Mouse (Mus musculus) adrenal gland, adult 2 months (tissue): Measurements from ENCODE around the gene Hmgcs1. TPM values are rescaled to one million over a fixed set of nuclear protein-coding genes. Genes with fewer than 3 reads are reported as not detected.
"Not testable (repeated sequence)": the region's sequence is repeated elsewhere in the genome, so short reads cannot be mapped to it uniquely, and the experiment has no call there.

Experiments used
- DNase-seq: peaks from one replicate; pipeline ENCODE4 v3.0.0; 2021
- polyA plus RNA-seq: library from polyadenylated mRNA; depleted of rRNA; stranded (reverse); fragments of >200 nt; gene quantifications from 2 replicates; pipeline ENCODE4 v1.2.3, GENCODE M21; 2012
- total RNA-seq, 2 experiments: library from RNA; stranded (reverse); gene quantifications; 2 replicates each; pipeline ENCODE4 v1.2.3; 2021

The Hmgcs1 gene
- total and polyA plus RNA-seq, 3 experiments = 46.2 to 624 (median 155) TPM

- no peak for DNase-seq
Observed at GRCm38 (mm10) chr13:119704280-119704679, 14.1 kb downstream of the Hmgcs1 start.

GRCm38 (mm10) chr13:119706278-119706880 is 16.2 kb downstream of the Hmgcs1 start:
- not testable (repeated sequence) for DNase-seq

DNA sequence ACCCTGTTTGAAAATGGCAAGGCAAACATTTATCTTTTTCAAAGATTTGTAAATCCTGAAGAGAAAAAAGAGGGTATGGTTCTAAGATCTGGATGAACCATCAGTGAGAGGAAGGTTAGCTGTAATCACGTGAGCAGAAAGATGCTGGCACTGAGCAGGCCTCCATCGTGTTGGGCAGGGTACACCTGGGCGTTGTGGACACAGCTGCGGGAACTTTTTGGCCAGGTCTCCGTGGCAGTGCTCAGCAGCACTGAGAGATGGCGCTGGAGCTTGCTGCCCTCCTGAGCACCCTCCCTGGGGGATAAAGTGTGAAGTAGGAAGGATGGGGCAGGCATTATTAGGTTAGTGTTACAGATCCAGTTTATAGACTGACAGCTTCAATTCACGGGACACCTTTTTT is 16.8 kb downstream of the Hmgcs1 start:
- no peak for DNase-seq

GRCm38 (mm10) chr13:119707906-119708305 is 17.7 kb downstream of the Hmgcs1 start:
- DNase-seq = no peak

GRCm38 (mm10) chr13:119708941-119709340 is 18.8 kb downstream of the Hmgcs1 start:
- peak; percentile 43 for DNase-seq

DNA sequence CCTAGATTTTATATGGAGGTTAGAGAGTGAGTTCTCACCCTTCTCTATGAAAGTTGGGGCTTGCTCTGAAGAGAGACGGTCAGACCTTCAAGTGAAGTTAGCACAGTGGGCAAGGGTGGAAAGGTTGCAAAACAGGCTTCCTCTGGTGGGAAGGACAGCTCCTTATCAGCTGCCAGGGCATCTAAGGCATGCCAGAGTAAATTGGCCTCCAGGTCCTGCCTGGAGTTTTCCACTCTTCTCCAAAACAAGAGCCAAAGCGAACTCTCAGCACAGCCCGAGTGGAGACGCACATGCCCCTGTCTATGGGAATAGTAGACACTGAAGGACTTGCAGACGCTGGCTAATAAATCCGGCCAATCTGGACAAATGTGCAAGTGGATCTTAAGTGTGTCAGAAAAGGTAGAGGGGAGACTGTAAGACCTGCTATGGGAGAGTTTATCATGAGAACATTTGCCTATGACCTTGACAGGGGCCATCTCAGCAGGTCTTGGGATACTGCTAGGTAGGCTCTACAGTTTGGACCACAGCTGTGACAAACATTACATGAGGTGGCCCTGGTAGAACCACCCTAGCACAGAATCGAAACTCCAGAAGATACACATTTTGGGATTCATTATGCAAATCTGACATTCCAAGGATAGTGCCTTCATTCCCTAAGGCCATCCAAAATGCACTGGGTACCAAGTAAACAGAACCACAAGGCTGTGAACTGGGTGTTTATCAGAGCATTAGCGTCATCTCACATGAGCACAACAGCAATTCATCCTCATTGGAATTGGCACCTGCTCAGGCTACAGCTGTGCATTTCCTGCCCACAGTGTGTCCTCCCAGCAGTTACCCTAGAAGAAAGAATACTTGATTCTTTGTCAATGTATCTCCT is 19.4 kb downstream of the Hmgcs1 start:
- DNase-seq = peak; percentile 57

DNA sequence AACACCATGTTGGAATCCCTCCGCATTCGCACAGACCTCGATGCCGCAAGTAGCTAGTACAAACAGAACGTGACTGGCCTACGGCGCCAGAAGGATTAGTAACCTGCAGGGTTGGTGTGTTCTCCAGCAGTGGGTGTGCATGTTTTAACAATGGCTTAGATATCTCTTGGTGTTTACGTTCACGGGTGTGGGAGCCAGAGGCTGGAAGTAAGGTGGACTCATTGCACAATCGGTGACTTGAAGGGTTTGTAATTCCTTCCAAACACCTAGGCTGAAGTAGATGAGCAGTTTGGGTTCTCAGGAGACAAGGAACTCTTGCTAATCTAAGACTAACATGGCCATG is 20.1 kb downstream of the Hmgcs1 start:
- no peak for DNase-seq

DNA sequence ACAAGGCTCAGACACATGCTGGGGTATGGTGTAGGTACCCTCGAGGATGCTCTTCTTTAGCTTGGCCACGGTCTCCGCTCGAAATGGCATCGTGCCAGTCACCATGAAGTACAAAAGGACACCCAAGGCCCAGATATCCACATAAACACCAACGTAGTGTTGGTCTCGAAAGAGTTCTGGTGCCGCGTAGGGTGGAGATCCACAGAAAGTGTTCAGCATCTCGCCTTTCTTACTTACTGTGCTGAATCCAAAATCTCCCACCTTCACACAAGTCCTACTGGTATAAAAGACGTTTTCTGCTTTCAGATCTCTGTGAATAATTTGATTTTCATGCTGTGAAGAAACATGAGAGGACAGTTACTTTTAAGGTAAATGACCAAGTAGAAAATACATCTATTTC is 22.3 kb downstream of the Hmgcs1 start:
- DNase-seq = no peak

GRCm38 (mm10) chr13:119713107-119713787 is 23.1 kb downstream of the Hmgcs1 start:
- DNase-seq = no peak

GRCm38 (mm10) chr13:119713821-119714220 is 23.6 kb downstream of the Hmgcs1 start:
- no peak for DNase-seq

DNA sequence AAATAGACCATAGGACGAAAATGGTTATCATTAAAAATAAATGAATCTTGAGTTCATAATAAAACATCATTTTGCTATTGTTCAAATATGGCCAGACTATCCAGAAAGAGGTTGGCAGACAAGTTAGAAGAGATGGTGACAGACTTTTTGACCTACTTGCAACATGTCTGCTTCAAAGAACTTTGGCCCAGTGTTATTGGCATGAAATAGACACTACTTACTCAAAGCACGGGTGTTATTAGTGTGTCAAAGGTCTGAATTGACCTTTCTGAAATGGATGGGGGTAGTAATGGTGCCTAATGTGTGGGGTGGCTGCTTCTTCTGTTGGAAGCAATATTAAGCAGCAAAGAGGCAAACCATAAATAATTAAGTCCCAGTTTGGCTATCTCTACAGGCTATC is 25.9 kb downstream of the Hmgcs1 start:
- DNase-seq = no peak

DNA sequence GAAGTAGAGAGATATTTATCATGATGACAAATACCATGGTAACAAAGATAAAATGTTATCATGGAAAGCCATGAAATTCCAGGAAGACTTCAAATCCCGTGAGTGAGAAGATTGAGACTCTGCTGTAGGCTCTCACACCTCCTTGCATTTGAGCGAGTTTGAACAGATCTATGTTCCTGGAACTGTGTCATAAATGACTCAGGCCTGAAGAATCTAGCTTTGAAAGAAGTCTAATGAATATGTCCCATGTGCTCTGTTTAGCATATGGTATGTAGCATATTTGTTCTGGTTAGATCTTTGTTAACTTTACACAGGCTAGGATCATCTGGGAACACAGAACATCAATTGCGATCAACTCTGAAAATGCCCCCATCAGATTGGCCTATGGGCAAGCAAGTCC is 32.3 kb downstream of the Hmgcs1 start:
- no peak for DNase-seq

DNA sequence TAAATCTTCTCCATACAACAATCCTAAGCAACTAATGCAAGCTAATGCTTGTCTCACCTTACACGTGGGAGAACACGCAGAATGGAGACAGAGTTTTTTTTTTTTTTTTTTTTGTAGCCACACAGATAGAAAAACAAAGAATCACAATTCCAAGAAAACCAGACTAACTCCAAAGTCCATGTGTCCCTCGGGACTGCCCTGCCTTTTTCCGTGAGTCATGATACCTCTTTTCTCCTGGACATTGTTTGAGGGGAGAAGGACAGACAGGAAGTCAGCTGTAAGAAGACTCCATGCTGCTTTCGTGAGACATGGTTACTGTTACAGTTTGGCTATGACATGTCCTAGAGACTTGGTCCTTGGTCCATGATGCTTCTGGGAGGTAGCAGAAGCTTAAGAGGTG is 33.2 kb downstream of the Hmgcs1 start:
- no peak for DNase-seq

DNA sequence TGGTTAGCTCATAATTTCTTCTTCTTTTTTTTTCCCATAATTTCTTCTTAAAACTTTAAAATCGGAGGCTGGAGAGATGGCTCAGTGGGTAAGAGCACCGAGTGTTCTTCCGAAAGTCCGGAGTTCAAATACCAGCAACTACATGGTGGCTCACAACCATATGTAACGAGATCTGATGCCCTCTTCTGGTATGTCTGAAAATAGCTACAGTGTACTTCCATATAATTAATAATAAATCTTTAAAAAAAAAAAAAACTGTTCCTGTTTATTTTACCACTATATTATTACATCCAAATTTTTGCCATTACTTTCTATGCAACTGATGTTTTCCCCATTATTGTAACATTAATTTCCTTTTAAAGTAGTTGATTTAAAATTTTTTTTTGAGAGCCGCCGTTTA is 34.4 kb downstream of the Hmgcs1 start:
- DNase-seq = no peak

- DNase-seq = no peak
Observed at GRCm38 (mm10) chr13:119727608-119728387, 37.6 kb downstream of the Hmgcs1 start.

GRCm38 (mm10) chr13:119729406-119729805 is 39.2 kb downstream of the Hmgcs1 start:
- peak; percentile 51 for DNase-seq

DNA sequence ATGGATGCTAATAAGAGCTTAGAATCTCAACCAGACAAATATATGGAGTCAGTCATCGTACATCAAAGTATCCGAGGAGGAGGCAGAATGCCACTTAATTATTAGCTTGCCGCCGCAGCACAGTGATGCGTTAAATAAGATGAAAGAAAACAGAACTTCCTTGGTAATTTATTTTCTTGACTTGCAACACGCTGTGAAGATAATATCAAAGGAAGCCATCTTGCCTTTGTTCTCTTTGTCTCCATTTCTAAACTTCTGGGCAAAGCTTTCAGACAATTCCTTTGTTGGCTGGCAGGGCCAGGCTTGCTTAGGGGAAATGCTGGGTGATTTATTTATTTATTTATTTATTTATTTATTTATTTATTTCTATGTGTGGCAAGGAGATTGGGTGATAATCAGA is 41.3 kb downstream of the Hmgcs1 start:
- no peak for DNase-seq

DNA sequence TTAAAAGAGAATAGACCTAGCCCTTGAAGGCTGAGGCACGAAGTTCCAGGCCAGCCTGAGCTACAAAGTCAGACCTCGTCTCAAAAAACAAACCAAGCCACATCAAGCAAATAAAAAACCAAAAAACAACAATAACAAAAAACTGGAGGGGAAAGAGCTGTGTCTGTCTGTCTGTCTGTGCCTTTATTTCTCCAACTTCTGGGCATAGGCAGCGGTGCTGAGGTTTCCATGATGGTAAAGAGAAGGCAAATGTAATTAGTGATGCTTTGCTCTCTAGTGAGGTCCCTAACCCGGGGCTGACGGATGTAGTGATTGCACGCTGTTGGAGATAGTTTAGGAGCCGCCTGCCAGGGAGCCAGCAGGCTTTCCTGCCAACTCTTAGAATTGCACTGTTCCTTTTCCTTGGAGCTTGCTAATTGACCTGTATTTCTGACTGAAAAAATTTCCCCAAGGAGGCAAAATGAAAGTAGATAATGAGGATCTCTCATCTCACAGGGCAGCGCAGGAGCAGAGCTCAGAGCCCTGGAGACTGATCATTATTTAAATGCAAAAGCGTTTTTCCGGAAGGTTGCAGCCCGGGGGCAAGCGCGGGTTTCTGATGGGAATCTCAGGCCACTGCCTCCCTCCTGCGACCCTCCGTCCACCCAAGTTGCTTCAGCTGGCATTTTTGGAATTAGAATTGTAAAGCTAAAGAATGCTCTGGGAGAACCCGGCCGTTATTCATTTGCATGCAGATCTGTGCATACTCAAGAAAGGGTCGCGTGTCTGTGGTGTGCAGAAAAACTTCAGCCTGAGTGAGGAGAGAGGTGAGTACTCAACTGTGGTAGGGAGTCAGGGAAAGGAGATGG is 51.4 kb downstream of the Hmgcs1 start:
- peak; percentile 20 for DNase-seq

- no peak for DNase-seq
Observed at GRCm38 (mm10) chr13:119742711-119743415, 52.7 kb downstream of the Hmgcs1 start.

DNA sequence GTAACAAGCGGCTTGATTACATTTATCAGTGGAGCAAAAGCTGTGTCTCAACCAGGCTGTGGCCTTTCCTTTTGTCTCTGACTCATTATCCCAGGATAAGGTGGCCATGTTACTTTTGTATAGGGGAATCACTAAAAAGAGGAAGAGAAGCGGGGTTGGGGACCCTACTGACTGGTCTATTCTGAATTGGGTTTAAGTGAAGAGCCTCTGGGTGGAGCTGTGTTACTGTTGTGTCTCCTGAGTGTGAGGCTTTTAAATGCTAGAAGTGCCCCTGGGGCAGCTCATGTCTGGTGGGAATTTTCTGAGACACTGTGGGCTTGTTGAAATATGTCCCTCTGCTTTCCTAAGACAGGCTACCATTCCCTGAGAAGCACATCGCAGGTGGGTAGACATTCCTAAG is 53.3 kb downstream of the Hmgcs1 start:
- no peak for DNase-seq

DNA sequence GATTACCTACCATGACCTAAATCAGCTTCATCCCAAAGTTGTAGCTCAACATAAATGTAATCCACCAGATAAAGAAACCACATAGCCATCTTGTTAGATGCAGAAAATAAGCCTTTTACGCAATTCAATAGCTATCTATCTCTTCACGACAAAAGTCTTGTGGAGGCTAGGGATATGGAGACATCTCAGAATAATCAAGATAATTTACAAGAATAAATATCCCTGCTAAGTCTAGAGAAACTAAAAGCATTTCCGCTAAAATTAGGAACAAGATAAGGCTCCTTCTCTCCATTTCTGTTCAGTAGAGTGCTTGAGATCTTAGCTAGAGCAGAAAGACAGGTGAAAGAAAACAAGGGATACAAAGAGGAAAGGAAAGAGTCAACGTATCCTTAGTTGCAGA is 56.8 kb downstream of the Hmgcs1 start:
- no peak for DNase-seq
